Mouse (Mus musculus): ENCODE results near the gene Krtcap2.
"Not testable (repeated sequence)": the region's sequence is repeated elsewhere in the genome, so short reads cannot be mapped to it uniquely, and the experiment has no call there.

Krtcap2 gene

DNA sequence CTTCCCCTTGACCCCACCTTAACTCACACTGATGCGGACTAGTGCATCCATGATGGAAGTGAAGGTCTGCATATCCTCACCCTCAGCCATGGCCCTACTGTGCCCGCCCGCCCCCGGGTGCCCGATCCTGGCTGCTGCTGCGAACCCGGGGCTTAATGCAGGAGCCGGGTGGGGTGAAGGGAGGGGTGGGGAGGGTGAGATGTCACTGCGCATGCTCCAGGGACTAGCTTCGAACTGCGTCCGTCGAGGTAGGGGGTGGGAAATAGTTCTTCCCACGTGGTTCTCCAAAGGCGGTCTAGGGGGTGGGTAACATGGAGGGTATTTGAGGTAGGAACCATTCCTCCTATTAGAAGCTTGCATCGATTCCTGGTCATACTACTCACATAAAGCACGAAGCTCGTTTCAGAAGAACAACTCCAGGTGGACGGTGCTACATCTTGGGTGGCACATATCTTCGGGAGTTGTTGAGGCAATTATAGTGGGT lies at the start of gene Krtcap2:
Gene Krtcap2, plus strand, starts transcription at position 279 of the 484 bp plus-strand sequence.
- no peak for DNase-seq

DNA sequence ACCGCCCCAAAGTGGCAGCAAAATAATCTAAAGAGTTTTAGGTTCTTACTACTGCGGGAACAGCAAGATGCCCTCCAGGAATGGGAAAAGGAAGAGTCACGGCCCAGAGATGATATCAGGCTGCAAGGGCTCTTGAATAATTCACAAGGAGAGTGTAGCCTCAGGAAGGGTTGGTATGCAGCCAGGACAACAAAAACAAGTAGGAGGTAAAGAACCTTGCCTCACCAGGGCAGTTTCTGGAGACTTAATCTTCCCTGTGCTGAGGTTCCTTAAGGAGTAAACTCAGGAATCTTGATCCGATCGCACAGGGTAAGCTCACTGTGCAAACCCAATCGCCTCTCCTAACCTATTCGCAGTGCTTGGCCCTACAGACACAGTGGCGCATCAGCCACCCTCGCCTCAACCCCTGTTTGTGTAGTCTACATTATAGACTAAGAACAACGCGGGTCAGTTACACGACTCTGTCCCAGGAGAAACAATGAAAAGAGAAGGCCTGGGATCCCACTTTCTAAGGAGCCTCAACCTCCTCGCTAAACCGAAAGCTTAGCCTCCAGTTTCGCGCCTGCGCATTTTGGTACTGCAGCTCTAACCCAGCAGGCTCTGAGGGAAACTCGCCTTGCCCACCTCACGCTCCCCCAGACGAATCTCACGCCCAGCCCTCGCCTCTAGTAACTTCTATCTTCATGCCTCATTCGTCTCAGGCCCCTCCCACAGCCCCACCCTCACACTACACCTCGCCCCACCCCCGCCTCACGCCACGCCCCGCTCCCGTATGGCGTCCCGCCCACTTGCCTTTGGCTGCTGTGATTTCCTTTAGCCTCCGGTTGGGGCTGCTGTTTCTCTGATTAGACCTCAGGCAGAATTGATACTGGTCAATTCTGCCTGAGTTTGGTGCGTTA lies 49.5 kb upstream of the Krtcap2 start:
- DNase-seq: peak; percentile 84 to 91

DNA sequence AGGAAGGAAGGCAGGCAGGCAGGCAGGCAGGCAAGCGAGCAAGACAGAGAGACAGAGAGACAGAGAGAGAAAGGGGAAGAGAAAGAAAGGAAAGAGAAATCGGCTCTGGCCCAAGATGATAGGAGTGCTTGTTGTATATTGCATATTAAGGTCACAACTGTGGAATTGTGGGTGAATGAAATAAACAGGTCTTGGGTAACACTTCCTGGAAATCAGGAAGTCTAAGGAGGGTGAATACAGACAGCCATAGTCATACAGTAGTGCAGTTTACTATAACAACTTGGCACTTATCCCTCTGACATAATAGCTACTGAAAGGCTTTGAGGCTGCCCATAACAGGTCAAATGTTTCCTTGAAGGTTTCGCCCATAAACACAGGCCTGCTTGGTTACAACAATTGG lies 45.9 kb upstream of the Krtcap2 start:
- no peak for DNase-seq

DNA sequence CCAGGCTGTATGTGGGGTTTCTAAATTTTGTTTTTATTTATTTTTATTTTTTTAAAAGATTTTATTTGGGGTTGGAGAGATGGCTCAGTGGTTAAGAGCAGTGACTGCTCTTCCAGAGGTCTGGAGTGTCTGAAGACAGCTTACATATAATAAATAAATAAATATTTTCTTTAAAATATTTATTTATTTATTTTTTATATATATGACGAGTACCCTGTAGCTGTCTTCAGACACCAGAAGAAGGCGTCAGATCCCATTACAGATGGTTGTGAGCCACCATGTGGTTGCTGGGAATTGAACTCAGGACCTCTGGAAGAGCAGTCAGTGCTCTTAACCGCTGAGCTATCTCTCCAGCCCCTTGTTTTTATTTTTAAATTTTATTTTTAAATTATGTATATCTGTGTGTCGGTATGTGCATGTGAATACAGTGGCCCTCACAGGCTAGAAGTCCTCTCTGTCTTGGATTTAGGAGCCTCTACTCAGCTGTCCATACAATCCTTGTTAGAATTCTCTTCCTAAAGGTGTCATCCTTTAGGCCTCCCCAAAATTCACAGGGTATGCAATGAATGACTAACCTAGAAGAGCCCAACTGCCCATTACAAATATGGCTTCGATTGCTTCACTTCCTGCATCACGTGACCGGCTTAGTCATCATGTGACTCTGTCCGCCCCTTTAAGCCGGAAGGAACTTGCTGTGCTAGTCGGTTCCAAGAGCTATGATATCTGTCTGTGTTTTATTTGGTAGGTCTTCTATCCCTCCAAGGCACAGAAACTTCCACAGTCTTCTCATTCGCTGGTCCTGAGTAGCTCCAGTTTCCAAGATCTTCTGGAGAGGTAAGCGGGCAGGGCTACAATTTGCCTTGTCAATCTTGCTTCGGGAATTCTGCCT lies 43.3 kb upstream of the Krtcap2 start, which contains the start of gene Gba:
Gene Gba, plus strand, starts transcription at position 676 of the 889 bp plus-strand sequence.
- DNase-seq: peak; percentile 82 to 88

DNA sequence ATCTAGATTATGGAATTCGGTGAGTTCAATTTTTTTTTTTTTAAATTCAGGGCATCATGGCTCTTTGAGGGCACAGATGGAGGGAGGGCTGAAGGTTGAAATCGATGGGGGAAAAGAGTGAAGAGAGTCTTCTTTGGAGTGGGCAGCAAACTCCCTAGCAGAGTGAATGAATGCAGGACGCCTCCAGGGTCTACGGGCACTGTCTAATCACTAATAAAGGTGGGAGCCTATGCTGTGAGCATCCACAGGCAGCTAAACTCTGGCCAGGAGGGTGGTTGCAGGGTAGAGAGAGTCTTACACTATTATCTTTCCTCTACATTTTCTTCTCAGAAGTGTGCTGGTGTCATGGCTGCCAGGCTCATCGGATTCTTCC lies 42.6 kb upstream of the Krtcap2 start:
- no peak for DNase-seq

DNA sequence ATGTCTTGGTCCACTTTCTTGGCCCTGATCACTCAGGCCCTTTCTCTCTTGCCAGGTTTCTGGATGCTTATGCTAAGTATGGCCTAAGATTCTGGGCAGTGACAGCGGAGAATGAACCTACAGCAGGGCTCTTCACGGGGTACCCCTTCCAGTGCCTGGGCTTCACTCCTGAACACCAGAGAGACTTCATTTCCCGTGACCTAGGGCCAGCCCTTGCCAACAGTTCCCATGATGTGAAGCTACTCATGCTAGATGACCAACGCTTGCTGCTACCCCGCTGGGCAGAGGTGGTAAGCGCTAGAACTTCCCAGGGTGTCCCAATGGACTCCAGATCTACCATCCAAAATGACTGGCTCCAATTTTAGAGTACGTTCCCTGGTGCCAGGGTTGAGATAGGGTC lies 39.7 kb upstream of the Krtcap2 start:
- DNase-seq: no peak

DNA sequence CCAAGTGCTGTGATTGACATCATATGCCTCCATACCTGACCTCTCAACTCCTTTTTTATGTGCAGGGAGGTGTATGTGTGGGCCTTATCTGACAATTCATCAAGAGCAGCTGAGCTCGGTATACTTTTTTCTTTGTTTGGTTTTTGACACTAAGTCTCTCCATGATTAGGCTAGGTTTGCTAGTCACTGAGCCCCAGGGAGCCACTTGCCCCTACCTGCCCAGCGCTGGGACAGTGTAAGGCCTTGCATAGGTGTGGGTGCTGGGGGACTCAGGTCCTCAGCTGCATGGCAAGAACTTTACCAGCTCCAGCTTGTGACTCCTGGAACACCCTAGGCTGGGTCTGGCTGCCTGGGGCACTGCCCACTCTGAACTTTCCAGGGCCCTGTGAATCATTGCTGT lies 39.1 kb upstream of the Krtcap2 start:
- DNase-seq: no peak

DNA sequence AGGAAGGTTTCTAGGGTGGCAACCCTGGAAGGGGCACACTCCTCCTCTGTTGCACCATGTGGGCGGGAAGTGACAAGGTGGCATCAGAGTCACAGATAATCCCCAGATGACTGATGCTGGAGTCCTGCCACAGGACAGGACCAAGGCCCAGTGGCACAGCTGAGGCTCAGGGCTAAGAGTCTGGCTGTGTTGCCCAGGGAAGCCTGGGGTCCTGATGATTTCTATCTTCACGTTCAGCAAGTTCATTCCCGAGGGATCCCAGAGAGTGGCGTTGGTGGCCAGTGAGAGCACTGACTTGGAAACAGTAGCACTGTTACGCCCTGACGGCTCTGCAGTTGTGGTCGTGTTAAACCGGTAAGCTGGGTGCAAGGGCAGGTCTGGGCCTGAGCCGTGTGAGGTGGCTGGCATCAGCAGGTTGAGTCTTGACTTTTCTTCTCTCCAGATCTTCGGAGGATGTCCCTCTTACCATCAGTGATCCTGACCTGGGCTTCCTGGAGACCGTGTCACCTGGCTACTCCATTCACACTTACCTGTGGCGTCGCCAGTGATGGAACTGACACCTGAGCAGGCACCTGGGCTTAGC lies 37.6 kb upstream of the Krtcap2 start:
- DNase-seq: no peak

DNA sequence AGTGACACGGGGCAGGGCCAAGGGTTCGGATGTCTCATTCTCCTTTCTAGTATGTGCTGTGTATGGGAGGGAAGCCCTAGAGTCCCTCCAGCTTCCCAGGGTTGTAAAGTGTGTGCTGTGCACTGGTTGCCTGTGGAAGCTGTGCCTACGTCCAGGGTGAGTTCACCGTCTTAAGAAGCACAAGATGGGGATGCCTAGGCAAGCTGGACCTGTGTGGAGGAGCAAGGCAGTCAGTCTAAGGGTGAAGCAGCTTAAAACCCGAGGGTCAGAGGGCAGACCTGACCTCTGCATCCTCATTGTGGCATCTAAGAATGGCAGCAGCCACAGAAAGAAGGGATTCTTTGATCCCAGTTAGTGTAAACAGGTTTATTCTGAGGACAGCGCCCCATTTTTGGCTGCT lies 37.0 kb upstream of the Krtcap2 start:
- DNase-seq: no peak

DNA sequence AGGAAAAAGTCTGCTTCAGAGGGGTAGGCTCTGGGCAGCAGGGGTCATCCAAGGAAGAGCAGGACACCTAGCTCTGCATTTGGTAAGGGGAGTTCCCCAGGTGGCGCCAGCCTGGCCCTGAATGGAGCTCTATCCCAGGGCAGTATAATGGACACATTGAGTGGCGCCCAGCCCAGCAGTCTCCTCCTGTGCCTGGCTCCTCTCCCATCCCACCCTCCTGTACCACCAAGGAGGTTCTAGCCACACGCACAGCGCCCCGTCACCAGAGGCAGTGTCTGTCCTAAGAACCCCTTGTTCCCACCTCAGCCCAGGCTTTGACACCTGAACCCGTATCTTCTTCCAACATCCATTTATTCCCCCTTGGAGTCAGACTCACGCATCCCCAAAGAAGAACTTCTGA lies 36.0 kb upstream of the Krtcap2 start:
- no peak for DNase-seq

DNA sequence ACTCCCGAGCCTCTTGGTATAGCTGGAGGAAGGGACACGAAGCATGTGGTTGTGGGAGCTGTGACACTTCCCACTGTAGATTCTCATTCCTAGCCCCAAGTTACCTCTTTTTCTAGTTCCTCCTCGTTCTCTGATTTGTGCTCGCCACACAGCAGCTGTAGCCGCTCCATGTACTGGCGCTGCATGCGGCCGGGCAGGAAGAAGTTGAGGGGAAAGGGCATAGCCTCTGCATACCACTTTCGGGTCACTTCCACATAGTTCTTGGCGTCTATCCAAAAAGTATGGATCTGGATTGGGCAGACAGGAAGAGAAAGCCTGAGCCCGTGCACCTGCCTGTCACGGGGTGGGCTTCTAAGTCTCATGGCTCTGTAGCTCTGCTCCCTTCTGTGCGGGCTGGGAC lies 35.6 kb upstream of the Krtcap2 start:
- no peak for DNase-seq

DNA sequence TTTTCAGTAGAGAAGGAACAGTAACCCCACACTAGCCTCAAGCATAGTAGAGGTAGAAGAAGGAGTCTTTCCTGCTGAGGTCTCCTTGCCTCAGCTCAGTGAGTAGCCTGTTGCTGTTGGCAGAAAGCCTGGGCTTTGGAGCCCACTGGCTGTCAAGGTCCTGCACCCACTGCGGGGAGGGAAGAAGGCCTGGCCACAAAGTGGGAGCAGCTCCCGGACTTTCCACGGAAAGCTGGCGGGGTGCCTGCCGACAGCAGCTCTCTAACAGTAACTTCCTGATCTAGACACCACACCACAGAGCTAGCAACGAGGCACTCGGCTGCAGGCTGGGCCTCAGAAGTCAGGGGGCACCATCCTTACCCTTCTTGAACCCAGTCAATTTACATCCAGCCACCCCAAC lies 35.0 kb upstream of the Krtcap2 start:
- peak in 1 of 2 experiments; percentile 41 for DNase-seq

DNA sequence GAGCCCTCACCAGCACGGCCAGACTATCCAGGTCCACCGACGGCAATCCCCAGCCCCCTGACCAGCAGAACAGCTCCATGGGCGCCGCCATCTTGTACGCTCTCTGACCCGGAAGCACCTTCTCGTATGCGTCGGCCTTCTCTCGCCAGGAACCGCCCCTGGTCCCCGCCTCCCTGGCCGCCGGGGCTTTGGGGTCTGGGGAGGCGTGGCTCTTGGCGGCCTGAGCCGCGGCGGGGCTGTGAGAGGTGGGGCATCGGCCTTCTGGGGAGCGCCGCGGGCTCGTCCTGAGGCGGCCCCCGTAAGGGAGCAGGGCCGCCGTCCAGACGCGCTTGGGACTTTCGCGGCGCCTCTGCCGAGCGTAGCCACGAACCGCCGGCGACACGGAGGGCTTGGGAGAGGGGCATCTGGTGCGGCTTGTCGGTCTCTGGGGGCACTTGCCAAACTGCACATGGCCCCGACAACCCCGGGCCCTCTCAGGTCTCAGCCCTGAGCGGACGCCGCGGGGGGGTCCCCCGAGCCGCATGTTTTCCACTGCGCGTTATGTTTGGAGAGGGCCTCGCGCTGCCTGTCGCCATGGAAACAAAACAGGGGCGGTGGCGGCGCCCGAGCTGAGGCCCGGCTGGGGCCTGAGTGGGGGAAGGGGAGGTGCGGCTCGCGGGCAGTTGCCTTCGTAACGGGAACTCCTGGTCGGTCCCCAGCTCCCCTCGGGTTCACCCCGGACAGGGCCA lies 31.8 kb upstream of the Krtcap2 start:
- peak; percentile 90 to 91 for DNase-seq

DNA sequence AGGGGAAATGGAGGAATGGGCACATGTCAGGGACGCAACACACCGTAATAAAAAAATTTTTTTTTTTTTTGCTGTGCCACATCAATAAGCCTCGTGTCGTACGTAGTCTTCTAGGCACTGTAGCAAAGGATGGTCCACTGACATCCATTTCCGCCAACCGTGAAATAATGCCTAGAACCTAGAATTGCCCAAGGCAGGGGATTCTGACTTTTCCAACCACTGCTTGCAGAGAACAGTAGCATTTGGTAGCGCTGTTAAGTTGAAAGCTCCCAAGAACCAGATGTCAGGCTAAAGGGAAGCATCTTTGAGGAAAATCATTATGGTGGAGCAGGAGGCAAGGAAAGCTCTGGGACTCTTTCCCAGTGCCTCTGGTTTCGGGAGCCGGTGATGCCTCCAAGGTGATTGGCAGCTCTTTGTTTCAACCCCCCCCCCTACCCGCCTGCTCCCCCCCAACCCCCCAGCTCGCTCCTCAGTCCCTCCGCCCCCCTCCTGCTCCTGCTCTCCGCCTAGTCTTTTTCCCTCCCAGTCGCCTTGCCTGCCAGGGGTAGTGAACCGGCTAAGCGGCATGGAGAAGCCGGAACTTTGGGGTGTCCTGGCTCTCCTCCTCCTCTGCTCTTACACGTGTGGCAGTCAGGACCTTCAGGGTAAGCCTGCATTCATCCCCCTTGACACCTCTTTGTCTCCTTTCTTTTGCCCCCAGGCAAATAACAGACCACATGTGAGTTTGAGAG lies 30.9 kb upstream of the Krtcap2 start, which contains the start of gene Thbs3:
Gene Thbs3, plus strand, starts transcription at position 500 of the 731 bp plus-strand sequence.
- DNase-seq: no peak

DNA sequence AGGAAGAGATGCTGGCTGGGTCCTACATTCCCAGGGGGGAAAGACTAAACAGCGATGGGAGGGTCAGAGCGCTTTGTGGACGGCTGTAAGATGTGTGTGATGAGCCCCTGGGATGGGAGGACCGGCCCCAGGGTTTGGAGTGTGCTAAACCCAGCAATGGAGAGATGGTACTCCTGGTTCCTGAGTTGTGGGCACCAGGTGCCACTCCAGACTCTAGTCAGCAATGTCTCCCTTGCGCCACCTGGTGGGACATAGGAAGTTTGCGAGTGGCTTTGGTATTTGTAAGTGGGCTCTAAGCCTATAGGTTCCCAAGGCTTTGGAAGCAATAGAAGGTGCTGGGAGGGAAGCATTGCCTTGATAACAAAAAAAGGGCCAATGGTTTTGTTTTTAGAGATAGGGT lies 29.9 kb upstream of the Krtcap2 start:
- peak; percentile 74 to 88 for DNase-seq

DNA sequence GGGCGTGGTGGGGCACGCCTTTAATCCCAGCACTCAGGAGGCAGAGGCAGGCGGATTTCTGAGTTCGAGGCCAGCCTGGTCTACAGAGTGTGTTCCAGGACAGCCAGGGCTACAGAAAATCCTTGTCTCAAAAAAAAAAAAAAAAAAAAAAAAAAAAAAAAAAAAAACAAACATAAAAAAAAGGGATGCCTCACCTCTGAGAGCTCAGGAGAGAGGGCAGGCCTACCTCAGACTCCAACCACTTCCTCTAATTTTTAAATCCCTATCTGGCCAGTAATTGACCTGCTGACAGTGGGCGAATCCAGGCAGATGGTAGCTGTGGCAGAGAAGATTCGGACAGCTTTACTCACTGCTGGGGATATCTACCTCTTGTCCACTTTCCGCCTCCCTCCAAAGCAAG lies 29.4 kb upstream of the Krtcap2 start:
- DNase-seq: not testable (repeated sequence)

DNA sequence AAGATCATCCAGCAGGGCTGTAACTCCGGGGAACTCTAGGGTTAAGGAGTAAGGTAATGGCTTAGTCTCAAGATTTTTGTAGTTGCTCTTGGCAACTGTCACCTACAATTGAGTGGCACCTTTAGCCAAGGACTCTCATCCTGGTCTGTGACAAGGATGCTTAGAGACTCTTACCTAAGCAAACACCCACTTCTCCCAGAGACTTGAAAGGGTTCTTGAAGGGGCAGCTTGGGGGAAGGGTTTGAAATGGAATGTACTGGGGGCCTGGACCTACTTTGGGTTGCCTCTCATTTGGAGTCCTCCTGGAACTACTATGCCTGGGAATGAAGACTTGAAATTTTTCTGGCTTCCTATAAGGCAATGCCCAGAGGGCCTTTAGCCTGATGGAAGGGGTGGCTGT lies 27.5 kb upstream of the Krtcap2 start:
- no peak for DNase-seq

DNA sequence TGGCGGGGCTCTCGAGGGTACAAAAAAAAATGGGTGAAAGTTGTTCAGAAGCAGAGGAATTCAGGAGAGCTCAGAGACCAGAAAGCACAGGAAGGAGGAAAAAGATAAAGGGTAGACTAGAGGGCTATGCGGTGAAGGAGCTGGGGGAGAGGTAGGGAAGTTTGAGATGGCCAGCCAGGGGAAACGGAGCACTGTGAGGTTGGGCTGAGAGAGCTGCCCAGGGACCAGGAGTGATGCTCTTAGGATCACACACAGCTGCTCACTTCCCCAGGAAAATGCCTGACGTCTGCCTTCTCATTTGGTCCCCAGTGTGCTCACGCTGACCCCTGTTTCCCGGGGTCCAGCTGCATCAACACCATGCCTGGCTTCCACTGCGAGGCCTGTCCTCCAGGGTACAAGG lies 26.2 kb upstream of the Krtcap2 start:
- no peak for DNase-seq

DNA sequence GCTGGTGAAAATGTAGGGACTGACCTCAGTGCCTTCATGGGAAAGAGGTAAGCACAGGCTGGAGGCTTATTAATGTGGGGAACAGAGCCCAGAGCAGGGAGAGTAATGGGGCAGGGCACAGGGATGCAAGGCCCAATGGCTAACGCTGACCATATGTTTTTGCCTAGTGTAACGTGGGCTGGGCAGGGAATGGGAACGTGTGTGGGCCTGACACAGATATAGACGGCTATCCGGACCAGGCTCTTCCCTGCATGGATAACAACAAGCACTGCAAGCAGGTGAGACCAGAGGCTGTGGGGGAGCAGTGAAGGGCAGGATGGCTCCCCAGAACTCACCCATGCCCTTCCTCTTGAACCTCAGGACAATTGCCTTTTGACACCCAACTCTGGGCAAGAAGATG lies 24.6 kb upstream of the Krtcap2 start:
- DNase-seq: no peak

DNA sequence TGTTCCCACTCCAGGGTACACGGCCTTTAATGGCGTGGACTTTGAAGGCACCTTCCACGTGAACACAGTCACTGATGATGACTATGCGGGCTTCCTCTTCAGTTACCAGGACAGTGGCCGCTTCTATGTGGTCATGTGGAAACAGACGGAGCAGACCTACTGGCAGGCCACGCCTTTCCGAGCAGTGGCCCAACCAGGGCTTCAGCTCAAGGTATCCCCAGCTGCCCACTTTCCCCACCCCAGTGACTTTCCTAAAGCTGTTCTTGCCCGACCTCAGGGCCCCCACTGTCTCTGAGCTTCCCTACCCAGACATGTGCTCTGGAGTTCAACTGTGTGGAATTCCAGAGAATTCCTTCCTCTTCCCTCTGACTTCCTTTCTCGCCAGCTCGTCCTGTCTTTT lies 21.0 kb upstream of the Krtcap2 start:
- DNase-seq: no peak

DNA sequence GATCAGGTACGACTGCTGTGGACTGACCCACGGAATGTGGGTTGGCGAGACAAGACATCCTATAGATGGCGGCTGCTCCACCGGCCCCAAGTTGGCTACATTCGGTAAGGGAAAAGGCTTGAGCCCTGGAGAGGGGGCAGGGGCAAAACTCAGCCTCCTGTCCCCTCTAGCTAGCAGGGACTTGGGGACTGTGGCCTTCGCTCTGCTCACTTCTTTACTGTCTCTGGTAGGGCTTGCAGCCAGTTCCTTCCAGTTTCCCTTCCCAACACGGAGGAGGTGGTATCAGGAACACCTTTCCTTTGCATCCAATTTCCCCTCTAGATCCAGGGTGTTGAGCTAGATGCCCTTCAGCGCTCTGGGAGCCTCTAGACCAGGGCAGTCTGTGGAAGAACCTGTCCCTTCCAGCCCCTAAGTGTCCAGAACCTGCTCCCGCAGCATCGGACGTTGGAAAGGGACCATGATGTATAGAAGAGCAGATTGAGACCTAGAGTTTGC lies 20.4 kb upstream of the Krtcap2 start:
- no peak for DNase-seq

DNA sequence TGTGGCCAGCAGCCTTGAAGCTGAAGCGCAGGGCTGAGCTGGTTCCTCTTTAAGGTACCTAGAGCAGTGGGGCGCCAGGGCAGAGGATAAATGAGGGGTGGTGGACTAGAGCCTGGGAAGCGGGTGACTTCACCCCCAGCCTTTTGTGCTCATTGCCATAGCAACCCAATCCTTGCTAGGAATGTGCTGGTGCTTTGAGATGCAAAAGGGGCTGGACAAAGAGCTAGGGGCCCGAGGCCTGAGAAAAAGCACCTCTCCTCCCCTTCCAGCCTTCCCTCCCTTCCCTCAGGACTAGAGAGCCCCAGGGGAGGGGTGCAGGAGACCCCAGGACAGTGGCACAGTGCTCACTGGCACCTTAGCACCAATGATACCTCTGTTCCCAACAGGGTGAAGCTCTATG lies 19.8 kb upstream of the Krtcap2 start:
- no peak for DNase-seq

All from kidney, adult 8-10 months (tissue).